Mouse (Mus musculus) hindbrain, postnatal 0 days (tissue): ENCODE results near the gene Polr1c. TPM values are rescaled to one million over a fixed set of nuclear protein-coding genes. Genes with fewer than 3 reads are reported as not detected.

Source experiments
- ATAC-seq: fragments of 200-750 bp; cut with Nextera tagmentation; 2 replicates; pipeline ENCODE4 v1.8.0; 2017; ENCODE audit warnings: mild to moderate bottlenecking, moderate TSS enrichment, moderate library complexity
- DNase-seq: peaks from one replicate; pipeline ENCODE4 v3.0.0-alpha.2; 2015; ENCODE audit warnings: low spot score
- H3K27ac ChIP-seq: fragments of 300-500 bp; sonication (generic); 2 replicates; pipeline ENCODE4 v1.5.1; 2014; ENCODE audit warnings: mild to moderate bottlenecking
- H3K27me3 ChIP-seq: fragments of 300-500 bp; sonication (generic); 2 replicates; pipeline ENCODE4 v1.6.1; 2014; ENCODE audit warnings: low read length, mixed read lengths; ENCODE audit not compliant: insufficient read depth
- H3K36me3 ChIP-seq: fragments of 300-500 bp; sonication (generic); 2 replicates; pipeline ENCODE4 v1.6.1; 2014; ENCODE audit warnings: low read length, mixed read lengths; ENCODE audit not compliant: insufficient read depth
- H3K4me1 ChIP-seq: fragments of 300-500 bp; sonication (generic); 2 replicates; pipeline ENCODE4 v1.6.1; 2014; ENCODE audit warnings: antibody characterized with exemption, low read length, mixed read lengths; ENCODE audit not compliant: insufficient read depth
- H3K4me2 ChIP-seq: fragments of 300-500 bp; sonication (generic); 2 replicates; pipeline ENCODE4 v1.6.1; 2014; ENCODE audit warnings: low read depth, mild to moderate bottlenecking, low read length, moderate library complexity, mixed read lengths
- H3K4me3 ChIP-seq: fragments of 300-500 bp; sonication (generic); 2 replicates; pipeline ENCODE4 v1.5.1; 2014; ENCODE audit warnings: low read length
- H3K9ac ChIP-seq: fragments of 300-500 bp; sonication (generic); replicated peaks from 2 replicates; pipeline ENCODE4 v1.6.1; 2014; ENCODE audit warnings: mild to moderate bottlenecking, low read length, moderate library complexity, mixed read lengths
- H3K9me3 ChIP-seq: fragments of 300-500 bp; sonication (generic); 2 replicates; pipeline ENCODE4 v1.6.1; 2016; ENCODE audit warnings: low read length, mixed read lengths
- CTCF ChIP-seq: IDR thresholded peaks from 2 replicates; pipeline ENCODE4 v1.5.1; 2016; ENCODE audit warnings: antibody characterized with exemption, control low read depth, low read depth
- WGBS: fragments of 180-500 bp; shearing (Covaris S2); extraction: QIAGEN DNeasy Blood & Tissue Kit; methylation state at CpG from one replicate; pipeline ENCODE4 v1.1.7; 2014; 5-methylcytosine and 5-hydroxymethylcytosine counted together
- microRNA counts: library from miRNA; unstranded; fragments of <30 nt; microRNA quantifications from one replicate; lab custom pipeline; 2015
- microRNA-seq, 2 experiments: library from miRNA; unstranded; fragments of <30 nt; microRNA quantifications; one replicate each; pipeline ENCODE4; 2016
- polyA plus RNA-seq: library from polyadenylated mRNA; unstranded; fragments of >200 nt; fragmentation: Nextera tagmentation; extraction: Ambion mirVana; gene quantifications from 2 replicates; pipeline ENCODE4 v1.2.1, GENCODE M21; 2015
- total RNA-seq: library from RNA; depleted of rRNA; stranded (reverse); fragments of >200 nt; gene quantifications from 2 replicates; pipeline ENCODE4 v1.2.3, GENCODE M21; 2014; rRNA removed

Gene Polr1c
- total and polyA plus RNA-seq, 2 experiments from 2014 or later, result 58.7 to 61.1 TPM

DNA sequence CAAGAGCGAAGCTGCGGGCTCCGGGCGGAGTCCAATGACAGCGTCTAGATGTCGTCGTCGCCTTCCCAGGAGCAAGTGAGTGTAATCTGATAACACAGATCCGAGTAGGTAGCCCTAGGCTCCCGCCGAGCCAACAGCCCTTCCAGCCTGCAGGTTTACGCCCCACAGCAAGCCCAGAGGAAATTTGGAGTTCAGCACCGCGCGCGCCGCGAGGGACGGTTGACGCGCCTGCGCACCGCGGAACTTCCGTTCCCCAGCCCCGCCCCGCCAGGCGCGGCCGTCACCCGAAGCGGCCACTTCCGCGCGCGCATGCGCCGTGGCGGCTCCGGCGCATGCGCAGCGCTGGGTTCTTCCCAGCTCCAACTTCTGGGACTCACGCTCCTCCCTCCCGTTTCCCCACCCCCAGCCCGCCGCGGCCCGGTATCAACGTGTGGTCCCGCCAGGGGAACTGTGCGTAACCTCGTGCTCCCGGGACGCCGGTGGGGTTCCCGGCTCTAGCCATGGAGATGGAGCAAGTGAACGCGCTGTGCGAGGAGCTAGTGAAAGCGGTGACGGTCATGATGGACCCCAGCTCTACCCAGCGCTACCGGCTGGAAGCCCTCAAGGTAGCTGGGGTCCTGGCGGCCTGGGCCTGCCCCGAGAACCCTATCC is 45.3 kb downstream of the Polr1c start, which contains the start of the genes Polh and Xpo5:
Gene Polh, minus strand, starts transcription at position 225 of the 651 bp plus-strand sequence.
Gene Xpo5, plus strand, starts transcription at position 362 of the 651 bp plus-strand sequence.
- Histone ChIP-seq H3K4me3 (peak within 1 kb of the TSS; percentile 97), H3K36me3 (peaks cover 20% of the 10 kb centered on the region), H3K27ac (peak within 1 kb of the TSS; percentile 84), H3K4me2 (peak within 1 kb of the TSS; percentile 89), H3K27me3 (no peaks in the 10 kb centered on the region), H3K4me1 (peaks cover 15% of the 10 kb centered on the region), H3K9ac (peak within 1 kb of the TSS; percentile 82), H3K9me3 (no peaks in the 10 kb centered on the region)
- ATAC-seq (peak; percentile 95), DNase-seq (peak; percentile 98)
- under 1% methylated on average over 65 of the region's 66 CpGs for WGBS
- TF ChIP-seq CTCF, result no peak; the same call in 1 of the 2 replicates

GRCm38 (mm10) chr17:46201151-46201550 is 46.7 kb downstream of the Polr1c start:
- ATAC-seq (no peak), DNase-seq (no peak)
- 53% methylated on average over 6 of the region's 6 CpGs for WGBS
- Histone ChIP-seq H3K9ac (no peak overlapping the region; the same call in 1 of the 2 replicates), H3K9me3 (no peaks in the 10 kb centered on the region), H3K4me2 (peak overlapping the region; percentile 89), H3K27ac (no peak overlapping the region), H3K27me3 (no peaks in the 10 kb centered on the region), H3K4me3 (peak overlapping the region; percentile 97; the same call in 1 of the 2 replicates), H3K36me3 (peaks cover 16% of the 10 kb centered on the region), H3K4me1 (peaks cover 15% of the 10 kb centered on the region)
- no peak for TF ChIP-seq CTCF

MicroRNAs within 50 kb of the gene (microRNA counts, 519-probe panel; counts per million panel counts)
- not detected for microRNA mmu-miR-693-3p (lab: Ali Mortazavi, UCI)
- microRNA mmu-miR-693-5p (lab: Ali Mortazavi, UCI), result not detected

Small RNA genes lying within 50 kb of the gene (microRNA-seq; reads per million reads assigned to microRNA genes)
- 0 reads per million in 2 experiments for gene Mir693

Other genes with a start within 250 kb of the Polr1c start
- 89.5 and 89.6 TPM in 2 replicates for gene Vegfa, start 215.7 kb downstream of the Polr1c start, total RNA-seq
- 4.1 and 4.8 TPM in 2 replicates for gene Vegfa, start 215.7 kb downstream of the Polr1c start, polyA plus RNA-seq
- 62.8 and 67.1 TPM in 2 replicates for gene Mrps18a, start 137.1 kb downstream of the Polr1c start, total RNA-seq
- gene Mrps18a, start 137.1 kb downstream of the Polr1c start, polyA plus RNA-seq, result 165 and 169 TPM in 2 replicates
- gene Rsph9, start 103.8 kb downstream of the Polr1c start, total RNA-seq, result 50.7 and 54.3 TPM in 2 replicates
- gene Rsph9, start 103.8 kb downstream of the Polr1c start, polyA plus RNA-seq, result 74.7 and 80.0 TPM in 2 replicates
- gene Mad2l1bp, start 94.5 kb downstream of the Polr1c start, total RNA-seq, result 10.2 and 16.2 TPM in 2 replicates
- 17.2 and 17.5 TPM in 2 replicates for gene Mad2l1bp, start 94.5 kb downstream of the Polr1c start, polyA plus RNA-seq
- gene Gtpbp2, start 87.0 kb downstream of the Polr1c start, total RNA-seq, result 68.0 and 94.8 TPM in 2 replicates
- 25.8 and 27.9 TPM in 2 replicates for gene Gtpbp2, start 87.0 kb downstream of the Polr1c start, polyA plus RNA-seq
- gene Polh, start 45.4 kb downstream of the Polr1c start, total RNA-seq, result 9.7 and 10.5 TPM in 2 replicates
- gene Polh, start 45.4 kb downstream of the Polr1c start, polyA plus RNA-seq, result 4.7 and 5.5 TPM in 2 replicates
- gene Xpo5, start 45.3 kb downstream of the Polr1c start, total RNA-seq, result 54.5 and 56.9 TPM in 2 replicates
- 23.8 and 23.9 TPM in 2 replicates for gene Xpo5, start 45.3 kb downstream of the Polr1c start, polyA plus RNA-seq
- gene Yipf3, start within 50 bp of the Polr1c start, total RNA-seq, result 22.2 and 26.9 TPM in 2 replicates
- 78.7 and 85.4 TPM in 2 replicates for gene Yipf3, start within 50 bp of the Polr1c start, polyA plus RNA-seq
- gene Lrrc73, start 5.5 kb upstream of the Polr1c start, total RNA-seq, result 48.2 and 54.5 TPM in 2 replicates
- 27.2 and 28.0 TPM in 2 replicates for gene Lrrc73, start 5.5 kb upstream of the Polr1c start, polyA plus RNA-seq
- gene Tjap1, start 35.0 kb upstream of the Polr1c start, total RNA-seq, result 30.7 and 43.3 TPM in 2 replicates
- 19.5 and 19.9 TPM in 2 replicates for gene Tjap1, start 35.0 kb upstream of the Polr1c start, polyA plus RNA-seq
- 67.1 and 67.7 TPM in 2 replicates for gene Dlk2, start 49.4 kb upstream of the Polr1c start, total RNA-seq
- 20.2 and 23.9 TPM in 2 replicates for gene Dlk2, start 49.4 kb upstream of the Polr1c start, polyA plus RNA-seq
- gene Abcc10, start 80.3 kb upstream of the Polr1c start, total RNA-seq, result 12.8 and 16.4 TPM in 2 replicates
- gene Abcc10, start 80.3 kb upstream of the Polr1c start, polyA plus RNA-seq, result 6.6 and 7.3 TPM in 2 replicates
- gene Zfp318, start 135.7 kb upstream of the Polr1c start, total RNA-seq, result 20.1 and 24.5 TPM in 2 replicates
- 22.9 and 23.2 TPM in 2 replicates for gene Zfp318, start 135.7 kb upstream of the Polr1c start, polyA plus RNA-seq
- gene Crip3, start 180.9 kb upstream of the Polr1c start, total RNA-seq, result 1.4 and 4.0 TPM in 2 replicates
- gene Crip3, start 180.9 kb upstream of the Polr1c start, polyA plus RNA-seq, result 1.6 and 1.7 TPM in 2 replicates
- gene Slc22a7, start 190.4 kb upstream of the Polr1c start, total RNA-seq, result not detected in 2 replicates
- 0.13 TPM in 1 of 2 replicates, not detected in the other for gene Slc22a7, start 190.4 kb upstream of the Polr1c start, polyA plus RNA-seq
- 46.5 and 53.4 TPM in 2 replicates for gene Ttbk1, start 239.6 kb upstream of the Polr1c start, total RNA-seq
- 6.3 and 6.5 TPM in 2 replicates for gene Ttbk1, start 239.6 kb upstream of the Polr1c start, polyA plus RNA-seq
- gene Dnph1, start 248.7 kb upstream of the Polr1c start, total RNA-seq, result 8.9 and 9.9 TPM in 2 replicates
- 19.2 and 23.4 TPM in 2 replicates for gene Dnph1, start 248.7 kb upstream of the Polr1c start, polyA plus RNA-seq